Mouse (Mus musculus): ENCODE data around the gene Pdhb.

Pdhb gene

GRCm38 (mm10) chr14:8172507-8173410, at the start of gene Pdhb:
Gene Pdhb, minus strand, starts transcription at chr14:8173025.
- DNase-seq (ENCODE audit: low read depth, low spot score) = peak; percentile 99

GRCm38 (mm10) chr14:8222561-8222960, 49.7 kb upstream of the Pdhb start:
- no peak for DNase-seq (ENCODE audit: low read depth, low spot score)

GRCm38 (mm10) chr14:8220912-8221311, 48.1 kb upstream of the Pdhb start:
- no peak for DNase-seq (ENCODE audit: low read depth, low spot score)

- DNase-seq (ENCODE audit: low read depth, low spot score) = no peak
These were observed 47.5 kb upstream of the Pdhb start for GRCm38 (mm10) chr14:8220306-8220705.

GRCm38 (mm10) chr14:8219876-8220275, 47.1 kb upstream of the Pdhb start:
- no peak for DNase-seq (ENCODE audit: low read depth, low spot score)

- DNase-seq (ENCODE audit: low read depth, low spot score) = no peak
These were observed 46.0 kb upstream of the Pdhb start for GRCm38 (mm10) chr14:8218730-8219380.

- DNase-seq (ENCODE audit: low read depth, low spot score) = no peak
These were observed 45.4 kb upstream of the Pdhb start for GRCm38 (mm10) chr14:8218238-8218637.

- DNase-seq (ENCODE audit: low read depth, low spot score) = no peak
These were observed 43.3 kb upstream of the Pdhb start for GRCm38 (mm10) chr14:8216100-8216499.

GRCm38 (mm10) chr14:8215208-8215778, 42.5 kb upstream of the Pdhb start:
- DNase-seq (ENCODE audit: low read depth, low spot score) = no peak

GRCm38 (mm10) chr14:8214299-8215207, 41.7 kb upstream of the Pdhb start:
- DNase-seq (ENCODE audit: low read depth, low spot score) = peak; percentile 25

GRCm38 (mm10) chr14:8213803-8214224, 41.0 kb upstream of the Pdhb start, which contains the start of gene Kctd6:
Gene Kctd6, plus strand, starts transcription at chr14:8214140.
- peak; percentile 96 for DNase-seq (ENCODE audit: low read depth, low spot score)

- DNase-seq (ENCODE audit: low read depth, low spot score) = no peak
These were observed 40.2 kb upstream of the Pdhb start for GRCm38 (mm10) chr14:8212996-8213395.

GRCm38 (mm10) chr14:8209896-8210295, 37.1 kb upstream of the Pdhb start:
- DNase-seq (ENCODE audit: low read depth, low spot score) = no peak

- no peak for DNase-seq (ENCODE audit: low read depth, low spot score)
These were observed 36.1 kb upstream of the Pdhb start for GRCm38 (mm10) chr14:8208876-8209275.

- no peak for DNase-seq (ENCODE audit: low read depth, low spot score)
These were observed 34.7 kb upstream of the Pdhb start for GRCm38 (mm10) chr14:8207543-8207942.

GRCm38 (mm10) chr14:8207105-8207504, 34.3 kb upstream of the Pdhb start:
- no peak for DNase-seq (ENCODE audit: low read depth, low spot score)

GRCm38 (mm10) chr14:8206179-8206910, 33.5 kb upstream of the Pdhb start:
- DNase-seq (ENCODE audit: low read depth, low spot score) = no peak

- no peak for DNase-seq (ENCODE audit: low read depth, low spot score)
These were observed 28.9 kb upstream of the Pdhb start for GRCm38 (mm10) chr14:8201715-8202114.

GRCm38 (mm10) chr14:8200769-8201168, 27.9 kb upstream of the Pdhb start:
- DNase-seq (ENCODE audit: low read depth, low spot score) = no peak

- no peak for DNase-seq (ENCODE audit: low read depth, low spot score)
These were observed 19.9 kb upstream of the Pdhb start for GRCm38 (mm10) chr14:8192727-8193126.

Data from skeletal muscle tissue, adult 2 months (tissue).